Mouse (Mus musculus): ENCODE results near the gene Ikbkg. TPM values are rescaled to one million over a fixed set of nuclear protein-coding genes. Genes with fewer than 3 reads are reported as not detected.

Gene Ikbkg
- polyA plus RNA-seq (2015; fragmentation: Nextera tagmentation; extraction: Ambion mirVana), result 17.3 and 17.9 TPM in 2 replicates

DNA sequence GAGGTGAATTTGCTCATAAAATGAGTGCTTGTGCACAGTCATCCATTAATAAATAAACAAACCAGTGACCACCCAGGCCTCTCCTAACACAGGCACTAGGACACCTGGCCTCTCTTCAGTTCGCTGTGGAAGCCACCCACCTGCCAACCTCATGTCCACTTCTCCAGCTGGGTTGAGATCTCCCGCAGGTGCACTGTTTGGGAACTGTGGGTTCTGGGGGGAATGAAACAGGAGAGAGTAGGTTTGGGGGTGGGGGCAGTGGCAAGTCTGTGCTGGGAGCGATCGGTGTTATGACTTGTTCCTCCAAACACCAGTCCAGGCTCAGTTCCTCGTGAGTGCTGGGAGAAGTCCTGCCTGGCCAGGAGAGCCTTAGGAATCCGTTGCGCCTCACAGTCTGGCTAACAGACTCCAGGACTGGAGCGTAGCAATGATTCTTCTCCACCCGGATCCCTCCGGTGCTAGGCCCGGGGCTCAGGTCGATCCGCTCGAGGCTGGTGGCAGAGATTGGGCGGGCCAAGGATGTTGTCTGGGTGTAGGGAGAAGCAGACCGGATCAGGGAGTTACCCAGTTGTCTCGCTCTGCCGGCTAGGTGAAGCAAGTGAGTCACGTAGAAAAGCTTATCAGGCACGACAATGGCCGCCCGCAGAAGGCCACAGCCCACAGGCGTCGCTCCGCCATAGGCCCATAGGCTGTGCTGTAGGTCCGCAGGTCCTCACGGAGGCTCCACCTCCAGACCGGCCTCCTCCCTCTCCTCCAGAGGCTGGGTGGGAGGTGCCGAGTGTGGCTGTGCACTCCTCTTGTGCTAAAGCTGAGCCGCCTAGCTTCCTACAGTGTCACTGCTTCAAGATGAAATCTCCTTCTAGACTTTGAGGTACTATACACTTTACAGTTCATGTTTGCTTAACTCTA, at the start of gene Ikbkg, which contains the start of gene Fam3a:
Gene Ikbkg (plus strand): TSS at position 756 of the 909 bp plus-strand sequence.
Gene Fam3a (minus strand): TSS at position 738 of the 909 bp plus-strand sequence.

DNA sequence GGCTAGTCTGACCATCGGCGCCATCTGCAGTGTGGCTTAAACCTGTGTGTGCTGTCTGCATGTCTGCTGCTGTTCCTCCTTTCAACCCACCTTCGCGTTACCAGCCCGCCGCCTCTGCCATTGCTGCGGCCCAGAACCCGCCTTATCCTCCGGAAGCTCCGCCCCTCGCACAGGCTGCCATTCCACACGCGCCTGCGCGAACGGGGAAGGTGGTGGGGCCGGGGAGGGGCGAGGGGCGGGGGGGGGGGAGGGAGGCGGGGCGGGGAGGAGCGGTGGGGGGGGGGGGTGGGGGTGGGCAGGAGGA, 39.7 kb upstream of the Ikbkg start, which contains the start of gene Lage3:
Gene Lage3 (minus strand): TSS at position 152 of the 304 bp plus-strand sequence.

DNA sequence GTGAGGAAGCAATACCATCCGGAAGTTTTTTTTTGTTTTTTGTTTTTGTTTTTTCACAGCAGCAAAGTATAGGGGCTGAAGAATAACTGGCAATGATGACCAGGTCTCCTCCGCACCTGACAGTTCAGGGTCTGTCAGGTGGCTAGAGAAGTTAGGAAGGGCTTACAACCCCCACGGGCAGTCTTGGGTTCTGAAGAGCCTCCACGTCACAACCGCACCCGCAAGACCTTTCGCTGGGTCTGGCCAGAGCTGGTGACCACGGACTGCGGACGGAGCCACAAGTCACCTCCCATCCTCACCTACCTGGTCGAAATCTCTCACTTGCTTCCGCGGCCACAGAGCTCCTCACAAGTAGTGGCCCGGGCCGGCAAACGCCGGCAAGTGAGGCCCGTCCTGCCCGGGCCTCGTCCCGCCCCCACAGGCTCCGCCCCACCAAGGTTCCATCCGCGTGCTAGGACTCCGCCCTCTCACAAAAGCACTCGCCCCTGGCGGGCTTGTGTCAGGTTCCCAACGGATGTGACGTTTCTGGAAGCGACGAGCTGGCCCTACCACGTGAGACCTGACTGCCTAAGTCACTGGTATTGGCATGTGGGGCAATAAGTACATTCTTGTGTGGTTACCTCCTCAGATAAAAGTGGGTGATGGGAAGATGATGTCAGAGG, 20.1 kb upstream of the Ikbkg start, which contains the start of the genes Ubl4a and Slc10a3:
Gene Ubl4a (minus strand): TSS at position 331 of the 662 bp plus-strand sequence.
Gene Slc10a3 (minus strand): TSS at position 462 of the 662 bp plus-strand sequence.

DNA sequence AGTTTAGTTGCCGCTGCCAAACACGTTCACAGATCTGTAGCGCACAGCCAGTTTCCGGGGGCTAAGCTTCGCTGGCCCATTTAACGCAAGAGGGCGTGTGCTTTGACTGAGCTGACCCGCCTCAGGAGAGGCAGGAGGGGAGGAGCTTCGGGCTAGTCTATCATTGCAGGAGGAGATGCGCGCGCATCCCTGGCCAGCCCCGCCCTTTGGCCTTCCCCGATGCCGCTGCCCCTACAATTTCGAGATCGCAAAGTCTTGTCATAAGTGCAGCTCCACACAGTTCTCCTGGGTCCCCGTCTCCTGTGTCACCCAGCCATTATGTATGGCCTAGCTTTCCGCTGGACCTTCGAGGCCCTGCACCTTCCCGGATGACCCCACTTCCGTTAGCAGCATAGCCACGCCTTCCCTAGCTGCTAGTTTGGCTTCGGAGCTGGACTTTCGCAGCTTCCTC, 35.8 kb downstream of the Ikbkg start, which contains the start of gene G6pdx:
Gene G6pdx (minus strand): TSS at position 369 of the 451 bp plus-strand sequence.

DNA sequence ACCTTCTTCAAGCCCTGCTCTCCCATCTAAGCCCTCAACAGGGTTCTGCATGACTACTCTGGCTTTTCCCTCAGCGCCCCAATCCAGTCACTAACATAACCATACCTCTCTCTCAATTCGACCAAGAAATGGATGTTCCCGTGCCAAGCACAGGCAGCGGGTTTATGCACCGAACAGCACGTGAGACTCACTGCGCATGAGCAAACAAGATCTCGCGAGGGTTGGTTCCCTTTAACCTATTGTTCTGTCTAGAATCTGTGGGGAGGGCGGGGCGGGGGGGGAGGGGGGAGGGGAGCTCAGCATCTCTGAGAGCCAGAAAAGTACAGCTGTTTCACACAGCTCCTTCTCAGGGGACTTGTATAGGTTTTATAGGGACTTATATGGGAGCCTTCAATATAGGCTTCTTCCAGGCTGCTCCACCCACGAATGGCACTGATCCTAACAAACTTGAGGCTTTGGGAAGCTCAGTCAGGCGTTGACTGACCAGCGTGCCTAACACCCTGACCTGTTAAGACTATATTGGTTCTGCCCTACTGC, 88.3 kb downstream of the Ikbkg start, which contains the start of gene Gm6880:
Gene Gm6880 (minus strand): TSS at position 51 of the 537 bp plus-strand sequence.

Other genes starting within 250 kb of the Ikbkg start
- not detected in 2 replicates for gene Tex28, start 225.5 kb upstream of the Ikbkg start, polyA plus RNA-seq (2015; fragmentation: Nextera tagmentation; extraction: Ambion mirVana)
- gene Tktl1, start 216.0 kb upstream of the Ikbkg start, polyA plus RNA-seq (2015; fragmentation: Nextera tagmentation; extraction: Ambion mirVana), result 0.10 and 0.16 TPM in 2 replicates
- gene Flna, start 143.5 kb upstream of the Ikbkg start, polyA plus RNA-seq (2015; fragmentation: Nextera tagmentation; extraction: Ambion mirVana), result 1,264 and 1,315 TPM in 2 replicates
- gene Emd, start 138.6 kb upstream of the Ikbkg start, polyA plus RNA-seq (2015; fragmentation: Nextera tagmentation; extraction: Ambion mirVana), result 27.8 and 28.9 TPM in 2 replicates
- gene Rpl10, start 122.5 kb upstream of the Ikbkg start, polyA plus RNA-seq (2015; fragmentation: Nextera tagmentation; extraction: Ambion mirVana), result 802 and 865 TPM in 2 replicates
- 50.5 and 56.1 TPM in 2 replicates for gene Taz, start 111.4 kb upstream of the Ikbkg start, polyA plus RNA-seq (2015; fragmentation: Nextera tagmentation; extraction: Ambion mirVana)
- 18.6 and 20.0 TPM in 2 replicates for gene Dnase1l1, start 111.0 kb upstream of the Ikbkg start, polyA plus RNA-seq (2015; fragmentation: Nextera tagmentation; extraction: Ambion mirVana)
- gene Atp6ap1, start 96.2 kb upstream of the Ikbkg start, polyA plus RNA-seq (2015; fragmentation: Nextera tagmentation; extraction: Ambion mirVana), result 97.3 and 109 TPM in 2 replicates
- gene Gdi1, start 88.3 kb upstream of the Ikbkg start, polyA plus RNA-seq (2015; fragmentation: Nextera tagmentation; extraction: Ambion mirVana), result 106 and 112 TPM in 2 replicates
- 38.8 and 45.1 TPM in 2 replicates for gene Fam50a, start 80.3 kb upstream of the Ikbkg start, polyA plus RNA-seq (2015; fragmentation: Nextera tagmentation; extraction: Ambion mirVana)
- 2.2 and 2.3 TPM in 2 replicates for gene Plxna3, start 64.2 kb upstream of the Ikbkg start, polyA plus RNA-seq (2015; fragmentation: Nextera tagmentation; extraction: Ambion mirVana)
- 74.8 and 80.3 TPM in 2 replicates for gene Lage3, start 39.7 kb upstream of the Ikbkg start, polyA plus RNA-seq (2015; fragmentation: Nextera tagmentation; extraction: Ambion mirVana)
- 65.4 and 70.7 TPM in 2 replicates for gene Ubl4a, start 20.1 kb upstream of the Ikbkg start, polyA plus RNA-seq (2015; fragmentation: Nextera tagmentation; extraction: Ambion mirVana)
- 18.1 and 19.6 TPM in 2 replicates for gene Slc10a3, start 19.9 kb upstream of the Ikbkg start, polyA plus RNA-seq (2015; fragmentation: Nextera tagmentation; extraction: Ambion mirVana)
- gene Fam3a, start within 50 bp of the Ikbkg start, polyA plus RNA-seq (2015; fragmentation: Nextera tagmentation; extraction: Ambion mirVana), result 27.6 and 28.2 TPM in 2 replicates
- gene G6pdx, start 35.9 kb downstream of the Ikbkg start, polyA plus RNA-seq (2015; fragmentation: Nextera tagmentation; extraction: Ambion mirVana), result 61.1 and 65.3 TPM in 2 replicates
- gene Gm6880, start 88.1 kb downstream of the Ikbkg start, polyA plus RNA-seq (2015; fragmentation: Nextera tagmentation; extraction: Ambion mirVana), result not detected in 2 replicates
- not detected in 2 replicates for gene Olfr1326-ps1, start 181.6 kb downstream of the Ikbkg start, polyA plus RNA-seq (2015; fragmentation: Nextera tagmentation; extraction: Ambion mirVana)
- not detected in 2 replicates for gene Olfr1325, start 199.4 kb downstream of the Ikbkg start, polyA plus RNA-seq (2015; fragmentation: Nextera tagmentation; extraction: Ambion mirVana)

Measured in urinary bladder, postnatal 0 days (tissue).